Mouse (Mus musculus) MEL (cell line): ENCODE measurements around the gene Rad54l2. TPM values are rescaled to one million over a fixed set of nuclear protein-coding genes. Genes with fewer than 3 reads are reported as not detected.

Experiments
- DNase-seq: peaks from one replicate; pipeline ENCODE4 v3.0.0; 2011; ENCODE audit warnings: low read depth, low spot score
- H3K27ac ChIP-seq: 2 replicates; pipeline ENCODE4 v1.5.1; 2012; ENCODE audit warnings: low read depth, mild to moderate bottlenecking, control low read depth, low read length, moderate library complexity; ENCODE audit not compliant: control insufficient read depth
- H3K27me3 ChIP-seq, 2 experiments: fragments of 150-350 bp in 1 of 2; sonication (generic) in 1 of 2; 2 replicates each; pipeline ENCODE4 v1.6.1; 2012; ENCODE audit warnings: low read length in 2 of 2, mild to moderate bottlenecking in 2 of 2, improper control_type of control experiment in 1 of 2, moderate library complexity in 1 of 2; ENCODE audit not compliant: insufficient read depth in 2 of 2, control insufficient read depth in 1 of 2
- H3K36me3 ChIP-seq, 2 experiments: 2 replicates each; pipeline ENCODE4 v1.6.1; 2012 to 2014; ENCODE audit warnings: low read length in 2 of 2, improper control_type of control experiment in 1 of 2, inconsistent platforms in 1 of 2, mild to moderate bottlenecking in 1 of 2; ENCODE audit not compliant: insufficient read depth in 2 of 2, control insufficient read depth in 1 of 2
- H3K4me1 ChIP-seq, 2 experiments: fragments of 150-350 bp in 1 of 2; sonication (generic) in 1 of 2; 2 replicates each; pipeline ENCODE4 v1.6.1; 2012; ENCODE audit warnings: low read length in 2 of 2, improper control_type of control experiment in 1 of 2, mild to moderate bottlenecking in 1 of 2; ENCODE audit not compliant: insufficient read depth in 2 of 2, control insufficient read depth in 1 of 2
- H3K4me3 ChIP-seq, 2 experiments: fragments of 150-350 bp in 1 of 2; sonication (generic) in 1 of 2; 2 replicates each; pipeline ENCODE4 v1.5.1; 2012; ENCODE audit warnings: low read depth in 2 of 2, low read length in 2 of 2, mild to moderate bottlenecking in 2 of 2, moderate library complexity in 2 of 2, control low read depth in 1 of 2, improper control_type of control experiment in 1 of 2; ENCODE audit not compliant: control insufficient read depth in 1 of 2, insufficient read depth in 1 of 2
- H3K79me2 ChIP-seq: 2 replicates; pipeline ENCODE4 v1.6.1; 2012; ENCODE audit warnings: mild to moderate bottlenecking, low read length, moderate library complexity; ENCODE audit not compliant: control insufficient read depth, poor library complexity, insufficient read depth
- H3K9ac ChIP-seq: 2 replicates; pipeline ENCODE4 v1.6.1; 2012; ENCODE audit warnings: low read depth, mild to moderate bottlenecking, control low read depth, low read length, moderate library complexity; ENCODE audit not compliant: control insufficient read depth, poor library complexity, severe bottlenecking
- H3K9me3 ChIP-seq: fragments of 150-350 bp; sonication (generic); replicated peaks from 2 replicates; pipeline ENCODE4 v1.6.1; 2012; ENCODE audit warnings: mild to moderate bottlenecking, low read length, improper control_type of control experiment, moderate library complexity; ENCODE audit not compliant: insufficient read depth
- BHLHE40 ChIP-seq: IDR thresholded peaks from 2 replicates; pipeline ENCODE4 v1.6.1; 2012; ENCODE audit warnings: low read depth, mild to moderate bottlenecking, inconsistent platforms, low read length, improper control_type of control experiment, borderline replicate concordance
- CTCF ChIP-seq, 3 experiments: IDR thresholded peaks in 2 of 3; conservative IDR thresholded peaks in 1 of 3; 2 replicates each; pipeline ENCODE4 v1.5.1; 2011 to 2012; ENCODE audit warnings: low read length in 3 of 3, low read depth in 2 of 3, mild to moderate bottlenecking in 2 of 3, improper control_type of control experiment in 1 of 3, inconsistent platforms in 1 of 3, mixed read lengths in 1 of 3, moderate library complexity in 1 of 3; ENCODE audit not compliant: control insufficient read depth in 1 of 3, insufficient read depth in 1 of 3, poor library complexity in 1 of 3, severe bottlenecking in 1 of 3
- GABPA ChIP-seq: IDR thresholded peaks from 2 replicates; pipeline ENCODE4 v1.6.1; 2012; ENCODE audit warnings: low read depth, mild to moderate bottlenecking, inconsistent platforms, low read length, improper control_type of control experiment, moderate library complexity
- HCFC1 ChIP-seq: IDR thresholded peaks from 2 replicates; pipeline ENCODE4 v1.6.1; 2012; ENCODE audit warnings: low read depth, mild to moderate bottlenecking, inconsistent platforms, low read length, improper control_type of control experiment, moderate library complexity
- JUND ChIP-seq: IDR thresholded peaks from 2 replicates; pipeline ENCODE4 v1.6.1; 2011; ENCODE audit warnings: low read depth, mild to moderate bottlenecking, improper control_type of control experiment, low read length
- MAFK ChIP-seq: IDR thresholded peaks from 2 replicates; pipeline ENCODE4 v1.6.1; 2011; ENCODE audit warnings: low read depth, mild to moderate bottlenecking, low read length, improper control_type of control experiment, borderline replicate concordance
- MEF2A ChIP-seq: IDR thresholded peaks from 2 replicates; pipeline ENCODE4 v1.6.1; 2014; ENCODE audit warnings: low read depth, mild to moderate bottlenecking, inconsistent platforms, low read length, improper control_type of control experiment; ENCODE audit not compliant: poor library complexity, insufficient replicate concordance, severe bottlenecking; ENCODE audit errors: extremely low read depth
- MYB ChIP-seq: IDR thresholded peaks from 2 replicates; pipeline ENCODE4 v1.6.1; 2011; ENCODE audit warnings: mild to moderate bottlenecking, low read depth, low read length, improper control_type of control experiment
- NRF1 ChIP-seq: IDR thresholded peaks from 2 replicates; pipeline ENCODE4 v1.6.1; 2014; ENCODE audit warnings: low read depth, mild to moderate bottlenecking, inconsistent platforms, low read length, improper control_type of control experiment, moderate library complexity; ENCODE audit not compliant: poor library complexity, insufficient read depth, severe bottlenecking
- POLR2A ChIP-seq, 2 experiments: IDR thresholded peaks; 2 replicates each; pipeline ENCODE4 v1.6.1; 2011 to 2012; ENCODE audit warnings: low read length in 2 of 2, mild to moderate bottlenecking in 2 of 2, control low read depth in 1 of 2, improper control_type of control experiment in 1 of 2, low read depth in 1 of 2, moderate library complexity in 1 of 2; ENCODE audit not compliant: control insufficient read depth in 1 of 2, insufficient read depth in 1 of 2, poor library complexity in 1 of 2
- RAD21 ChIP-seq: IDR thresholded peaks from 2 replicates; pipeline ENCODE4 v1.6.1; 2011; ENCODE audit warnings: mild to moderate bottlenecking, low read depth, low read length, improper control_type of control experiment
- RCOR1 ChIP-seq: IDR thresholded peaks from 2 replicates; pipeline ENCODE4 v1.6.1; 2012; ENCODE audit warnings: low read depth, mild to moderate bottlenecking, inconsistent platforms, low read length, improper control_type of control experiment
- SMC3 ChIP-seq: IDR thresholded peaks from 2 replicates; pipeline ENCODE4 v1.6.1; 2011; ENCODE audit warnings: low read depth, low read length, improper control_type of control experiment
- TAL1 ChIP-seq: IDR thresholded peaks from 2 replicates; pipeline ENCODE4 v1.6.1; 2012; ENCODE audit warnings: mild to moderate bottlenecking, inconsistent platforms, low read length, moderate library complexity, mixed read lengths
- TCF12 ChIP-seq: IDR thresholded peaks from 2 replicates; pipeline ENCODE4 v1.6.1; 2014; ENCODE audit warnings: low read depth, mild to moderate bottlenecking, inconsistent platforms, low read length, improper control_type of control experiment, moderate library complexity
- UBTF ChIP-seq: IDR thresholded peaks from 2 replicates; pipeline ENCODE4 v1.6.1; 2012; ENCODE audit warnings: low read depth, mild to moderate bottlenecking, inconsistent platforms, low read length, improper control_type of control experiment, moderate library complexity, borderline replicate concordance; ENCODE audit not compliant: insufficient read depth
- USF1 ChIP-seq: IDR thresholded peaks from 2 replicates; pipeline ENCODE4 v1.6.1; 2014; ENCODE audit warnings: low read depth, mild to moderate bottlenecking, inconsistent platforms, low read length, improper control_type of control experiment, moderate library complexity
- USF2 ChIP-seq, 2 experiments: IDR thresholded peaks; 2 replicates each; pipeline ENCODE4 v1.6.1; 2011 to 2012; ENCODE audit warnings: improper control_type of control experiment in 2 of 2, low read length in 2 of 2, borderline replicate concordance in 1 of 2, inconsistent platforms in 1 of 2, low read depth in 1 of 2, mild to moderate bottlenecking in 1 of 2; ENCODE audit not compliant: insufficient read depth in 1 of 2
- ZC3H11A ChIP-seq: IDR thresholded peaks from 2 replicates; pipeline ENCODE4 v1.6.1; 2012; ENCODE audit warnings: low read depth, mild to moderate bottlenecking, inconsistent platforms, low read length, improper control_type of control experiment
- ZNF384 ChIP-seq: IDR thresholded peaks from 2 replicates; pipeline ENCODE4 v1.6.1; 2012; ENCODE audit warnings: low read depth, mild to moderate bottlenecking, inconsistent platforms, low read length, improper control_type of control experiment
- polyA plus RNA-seq, 2 experiments: library from polyadenylated mRNA; stranded (reverse) in 1 of 2; unstranded in 1 of 2; fragments of >175 nt in 1 of 2; fragments of >200 nt in 1 of 2; gene quantifications; 2 replicates each; pipeline versions ENCODE4 v1.2.1 to v1.2.4; 2012; ENCODE audit warnings: low replicate concordance in 2 of 2, low read depth in 1 of 2; ENCODE audit not compliant: insufficient read length in 2 of 2, insufficient read depth in 1 of 2, missing spikeins in 1 of 2
- total RNA-seq: library from RNA; depleted of rRNA; stranded (reverse); fragments of 300-350 nt; gene quantifications from 2 replicates; pipeline ENCODE4 v1.2.3, GENCODE M21; 2012

Gene Rad54l2
- total and polyA plus RNA-seq, 3 experiments = 11.9 to 27.2 (median 15.5) TPM

DNA sequence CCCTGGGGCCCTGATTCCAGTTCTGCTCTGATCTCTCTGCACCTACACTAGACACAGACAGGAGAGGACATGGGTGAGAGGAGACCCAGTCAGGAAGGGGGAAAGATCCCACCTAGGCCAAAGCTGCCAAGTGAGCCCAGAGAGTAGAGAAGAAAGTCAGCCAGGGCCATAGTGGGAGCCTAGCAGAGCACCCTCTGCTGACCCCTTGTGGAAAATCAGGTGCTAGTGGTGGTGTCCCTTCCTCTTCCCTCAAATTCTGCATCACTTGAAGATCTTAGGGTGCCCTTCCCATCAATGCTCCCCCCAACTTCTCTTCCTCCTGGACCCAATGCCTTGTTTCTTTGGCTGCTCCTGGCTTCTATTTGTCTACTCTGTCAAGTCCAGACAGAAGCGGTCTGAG is 136.3 kb downstream of the Rad54l2 start:
- no peak overlapping the region for H3K27ac ChIP-seq
- no peaks in the 10 kb centered on the region for H3K79me2 ChIP-seq
- DNase-seq = peak; percentile 32
- H3K9ac ChIP-seq = no peak overlapping the region
- H3K4me1 ChIP-seq = no peaks in the 10 kb centered on the region
- no peaks in the 10 kb centered on the region for H3K36me3 ChIP-seq
- no peaks in the 10 kb centered on the region for H3K27me3 ChIP-seq
- TF ChIP-seq SMC3 (peak; percentile 61), USF2 (IDR thresholded peaks at IDR 0.05; ENCODE audit: borderline replicate concordance in 1 of 2, insufficient read depth in 1 of 2, low read depth in 1 of 2, low read length in 2 of 2) (no peak), NRF1 (no peak), RAD21 (peak; percentile 29), ZC3H11A (peak; percentile 11; the same call in 1 of the 2 replicates), CTCF (IDR thresholded peaks at IDR 0.05 in 2 of 3, conservative IDR thresholded peaks at IDR 0.05 in 1 of 3; ENCODE audit: control insufficient read depth in 1 of 3, insufficient read depth in 1 of 3, low read depth in 2 of 3, low read length in 3 of 3, poor library complexity in 1 of 3, severe bottlenecking in 1 of 3) (peak; percentile 55 to 66 (median 60))
- no peaks in the 10 kb centered on the region for H3K9me3 ChIP-seq
- no peak overlapping the region for H3K4me3 ChIP-seq

DNA sequence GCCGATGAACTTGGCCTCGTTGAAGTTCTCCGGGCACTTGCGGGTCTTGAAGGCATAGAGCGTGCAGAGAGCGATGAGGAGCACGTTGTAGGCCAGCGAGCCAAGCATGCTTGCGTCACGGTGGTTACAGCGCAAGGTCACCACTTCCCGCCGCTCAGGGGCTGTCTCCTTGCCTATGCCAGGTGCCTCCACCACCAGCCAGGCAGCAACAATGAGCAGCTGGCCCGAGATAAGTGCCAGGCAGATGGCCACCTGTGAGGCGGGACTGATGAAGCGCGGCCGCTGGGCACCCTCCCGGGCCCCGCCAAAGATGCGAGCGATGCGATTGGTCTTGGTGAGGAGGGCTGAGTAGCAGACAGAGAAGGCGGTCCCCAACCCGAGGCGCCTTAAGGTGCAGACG is 141.8 kb downstream of the Rad54l2 start:
- Histone ChIP-seq H3K4me1 (no peaks in the 10 kb centered on the region), H3K9me3 (no peaks in the 10 kb centered on the region), H3K79me2 (no peaks in the 10 kb centered on the region), H3K36me3 (no peaks in the 10 kb centered on the region), H3K27ac (no peak overlapping the region), H3K4me3 (no peak overlapping the region), H3K27me3 (no peaks in the 10 kb centered on the region), H3K9ac (no peak overlapping the region)
- no peak for TF ChIP-seq MEF2A
- no peak for TF ChIP-seq ZC3H11A
- TF ChIP-seq TCF12 = no peak
- no peak for TF ChIP-seq POLR2A (IDR thresholded peaks at IDR 0.05; ENCODE audit: control insufficient read depth in 1 of 2, insufficient read depth in 1 of 2, low read depth in 1 of 2, low read length in 2 of 2, poor library complexity in 1 of 2)
- no peak for TF ChIP-seq MYB
- TF ChIP-seq GABPA = no peak
- no peak for TF ChIP-seq HCFC1
- no peak for TF ChIP-seq RCOR1
- TF ChIP-seq UBTF = no peak
- TF ChIP-seq TAL1 = no peak
- TF ChIP-seq USF1 = no peak
- no peak for TF ChIP-seq MAFK
- no peak for TF ChIP-seq ZNF384
- no peak for TF ChIP-seq JUND
- no peak for TF ChIP-seq BHLHE40
- DNase-seq = no peak
